Mouse (Mus musculus) embryonic facial prominence, embryonic 10.5 days (tissue): Measurements from ENCODE around the gene Vps52. TPM values are rescaled to one million over a fixed set of nuclear protein-coding genes. Genes with fewer than 3 reads are reported as not detected.

Experiments
- DNase-seq: peaks from one replicate; pipeline ENCODE4 v3.0.0-alpha.2; 2017; ENCODE audit warnings: low spot score
- H3K27ac ChIP-seq: fragments of 300-500 bp; sonication (generic); replicated peaks from 2 replicates; pipeline ENCODE4 v1.5.1; 2016; ENCODE audit warnings: mild to moderate bottlenecking
- H3K27me3 ChIP-seq: fragments of 300-500 bp; sonication (generic); replicated peaks from 2 replicates; pipeline ENCODE4 v1.6.1; 2016; ENCODE audit warnings: low read depth, mild to moderate bottlenecking; ENCODE audit not compliant: poor library complexity, severe bottlenecking
- H3K36me3 ChIP-seq: fragments of 300-500 bp; sonication (generic); replicated peaks from 2 replicates; pipeline ENCODE4 v1.6.1; 2016; ENCODE audit warnings: mild to moderate bottlenecking, moderate library complexity
- H3K4me1 ChIP-seq: fragments of 300-500 bp; sonication (generic); 2 replicates; pipeline ENCODE4 v1.6.1; 2016
- H3K4me3 ChIP-seq: fragments of 300-500 bp; sonication (generic); 2 replicates; pipeline ENCODE4 v1.5.1; 2016; ENCODE audit warnings: mild to moderate bottlenecking, moderate library complexity
- H3K9me3 ChIP-seq: fragments of 300-500 bp; sonication (generic); 2 replicates; pipeline ENCODE4 v1.6.1; 2016; ENCODE audit warnings: mild to moderate bottlenecking
- WGBS: fragments of 180-500 bp; shearing (Covaris S2); methylation state at CpG from one replicate; pipeline ENCODE4 v1.1.7; 2016; 5-methylcytosine and 5-hydroxymethylcytosine counted together
- polyA plus RNA-seq: library from polyadenylated mRNA; unstranded; fragments of >200 nt; fragmentation: Nextera tagmentation; extraction: Ambion mirVana; gene quantifications from 2 replicates; pipeline ENCODE4 v1.2.1, GENCODE M21; 2016

Vps52 gene
- polyA plus RNA-seq, 1 experiment from 2014 or later, result 48.2 TPM

DNA sequence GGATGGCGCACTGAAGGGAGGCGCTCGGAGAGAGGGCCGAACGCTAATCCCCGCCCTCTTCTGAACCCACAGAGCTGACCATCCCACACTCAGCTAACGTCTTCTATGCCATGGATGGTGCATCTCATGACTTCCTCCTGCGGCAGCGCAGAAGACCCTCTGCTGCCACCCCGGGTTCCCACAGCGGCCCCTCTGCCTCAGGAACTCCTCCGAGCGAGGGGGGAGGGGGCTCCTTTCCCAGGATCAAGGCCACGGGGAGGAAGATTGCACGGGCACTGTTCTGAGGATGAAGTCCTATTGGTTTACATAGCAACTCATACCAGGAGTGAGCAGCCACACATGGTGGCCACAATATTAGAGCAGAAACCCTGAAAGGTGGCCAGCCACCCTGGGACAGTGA is 18.6 kb upstream of the Vps52 start:
- Histone ChIP-seq H3K4me3 (peak overlapping the region; percentile 31; the same call in 1 of the 2 replicates), H3K9me3 (no peaks in the 10 kb centered on the region), H3K4me1 (peaks cover 38% of the 10 kb centered on the region), H3K36me3 (peaks cover 78% of the 10 kb centered on the region), H3K27ac (no peak overlapping the region), H3K27me3 (no peaks in the 10 kb centered on the region)
- WGBS, result 86% methylated on average over 15 of the region's 15 CpGs
- DNase-seq, result no peak

DNA sequence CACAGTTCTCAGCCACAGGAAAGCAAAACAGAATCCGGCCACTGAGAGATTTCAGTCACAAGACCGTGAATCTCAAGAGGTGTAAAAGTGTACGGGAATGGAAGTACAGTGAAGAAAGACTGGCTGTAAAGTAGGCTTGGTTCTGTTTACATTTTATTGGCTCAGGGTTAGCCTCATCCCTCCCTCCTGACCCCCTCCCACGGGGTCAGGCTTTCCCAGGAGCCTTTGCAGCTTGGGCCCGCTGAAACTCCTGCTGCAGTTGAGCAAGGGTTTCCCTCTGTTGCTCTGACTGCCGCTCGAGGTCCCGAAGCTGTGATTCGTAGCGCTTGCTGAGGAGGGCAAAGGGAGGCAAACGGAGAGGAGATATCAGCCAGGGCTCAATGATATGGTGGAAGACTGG is 16.8 kb upstream of the Vps52 start:
- WGBS, result 81% methylated on average over 11 of the region's 11 CpGs
- no peaks in the 10 kb centered on the region for H3K27me3 ChIP-seq
- H3K4me1 ChIP-seq, result peaks cover 28% of the 10 kb centered on the region
- peak overlapping the region; percentile 93 for H3K4me3 ChIP-seq
- H3K27ac ChIP-seq, result no peak overlapping the region
- H3K9me3 ChIP-seq, result no peaks in the 10 kb centered on the region
- no peak for DNase-seq
- peaks cover 78% of the 10 kb centered on the region for H3K36me3 ChIP-seq

DNA sequence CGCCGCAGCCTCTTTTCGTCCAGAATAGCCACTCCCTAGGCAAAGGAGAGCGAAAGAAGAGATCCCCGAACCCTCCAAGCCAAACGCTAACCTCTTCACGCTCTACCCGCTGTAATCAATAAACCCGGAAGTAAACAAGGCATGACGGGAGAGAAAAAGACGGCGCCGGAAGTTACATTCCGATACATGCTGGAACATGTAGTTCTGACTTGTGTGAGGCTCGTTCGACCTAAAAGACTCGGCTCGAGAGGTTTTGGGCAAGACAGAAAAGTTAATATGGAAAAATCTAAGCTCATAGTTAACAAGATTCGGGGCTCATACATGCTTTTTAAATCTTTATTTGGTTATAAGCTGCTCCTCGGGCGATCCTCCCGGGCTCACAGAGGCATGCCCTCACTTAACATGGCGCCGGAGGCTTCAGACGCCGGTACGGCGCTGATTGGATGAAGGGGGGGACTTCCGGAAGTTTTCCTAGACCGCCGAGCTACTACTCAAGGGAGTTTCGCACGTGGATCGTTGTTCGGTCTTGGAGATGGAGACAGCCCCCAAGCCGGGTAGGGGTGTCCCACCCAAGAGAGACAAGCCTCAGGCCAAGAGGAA is 15.3 kb upstream of the Vps52 start, which contains the start of the genes Pfdn6 and Wdr46:
Gene Pfdn6, minus strand, starts transcription at position 138 of the 600 bp plus-strand sequence.
Gene Wdr46, plus strand, starts transcription at position 455 of the 600 bp plus-strand sequence.
- H3K36me3 ChIP-seq, result peaks cover 78% of the 10 kb centered on the region
- peaks cover 24% of the 10 kb centered on the region for H3K4me1 ChIP-seq
- H3K4me3 ChIP-seq, result peak within 1 kb of the TSS; percentile 93
- no peaks in the 10 kb centered on the region for H3K27me3 ChIP-seq
- DNase-seq, result peak; percentile 89
- H3K9me3 ChIP-seq, result no peaks in the 10 kb centered on the region
- H3K27ac ChIP-seq, result peak within 1 kb of the TSS; percentile 83
- under 1% methylated on average over 36 of the region's 36 CpGs for WGBS

DNA sequence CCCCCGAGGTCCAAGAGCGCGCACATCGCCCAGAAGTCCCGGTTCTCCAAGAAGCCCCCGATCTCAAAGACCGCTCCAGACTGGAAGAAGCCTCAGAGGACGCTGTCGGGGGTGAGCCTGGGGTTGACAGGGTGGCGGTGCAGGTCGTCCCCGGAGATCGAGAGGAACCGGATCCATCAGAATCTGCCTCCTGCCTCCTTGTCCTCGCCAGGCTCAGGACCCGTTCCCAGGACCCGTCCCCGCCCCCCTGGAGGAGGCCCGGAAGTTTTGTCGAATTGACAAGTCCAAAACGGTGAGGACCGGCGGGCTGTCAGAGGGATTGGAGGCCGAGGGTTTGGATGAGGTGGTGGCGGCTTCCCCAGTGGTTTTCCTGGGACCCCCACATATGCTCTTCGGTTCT is 14.6 kb upstream of the Vps52 start:
- DNase-seq, result no peak
- WGBS, result 2% methylated on average over 26 of the region's 26 CpGs
- H3K36me3 ChIP-seq, result peaks cover 78% of the 10 kb centered on the region
- H3K4me3 ChIP-seq, result peak overlapping the region; percentile 93
- no peaks in the 10 kb centered on the region for H3K9me3 ChIP-seq
- no peaks in the 10 kb centered on the region for H3K27me3 ChIP-seq
- H3K4me1 ChIP-seq, result peaks cover 24% of the 10 kb centered on the region
- H3K27ac ChIP-seq, result peak overlapping the region; percentile 83

DNA sequence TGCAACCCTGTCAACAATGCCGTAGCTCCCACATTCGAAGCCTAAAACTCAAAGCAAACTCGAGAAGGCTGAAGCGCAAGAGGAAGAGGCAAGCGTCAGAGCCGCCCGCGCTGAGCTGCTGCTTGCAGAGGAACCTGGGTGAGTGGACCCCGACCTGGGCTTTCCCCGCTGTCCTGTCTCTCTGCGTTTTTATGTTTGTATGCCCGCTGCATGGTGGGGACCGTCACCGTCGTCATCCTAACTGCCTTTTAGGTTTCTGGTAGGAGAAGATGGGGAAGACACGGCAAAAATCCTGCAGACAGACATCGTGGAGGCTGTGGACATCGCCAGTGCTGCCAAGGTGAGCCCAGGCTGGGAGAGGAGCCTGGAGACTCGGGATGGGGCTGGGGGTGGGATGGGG is 14.2 kb upstream of the Vps52 start:
- DNase-seq, result no peak
- Histone ChIP-seq H3K9me3 (no peaks in the 10 kb centered on the region), H3K27ac (no peak overlapping the region; the same call in 1 of the 2 replicates), H3K4me3 (peak overlapping the region; percentile 93), H3K4me1 (peaks cover 24% of the 10 kb centered on the region), H3K27me3 (no peaks in the 10 kb centered on the region), H3K36me3 (peaks cover 78% of the 10 kb centered on the region)
- 59% methylated on average over 19 of the region's 19 CpGs for WGBS

DNA sequence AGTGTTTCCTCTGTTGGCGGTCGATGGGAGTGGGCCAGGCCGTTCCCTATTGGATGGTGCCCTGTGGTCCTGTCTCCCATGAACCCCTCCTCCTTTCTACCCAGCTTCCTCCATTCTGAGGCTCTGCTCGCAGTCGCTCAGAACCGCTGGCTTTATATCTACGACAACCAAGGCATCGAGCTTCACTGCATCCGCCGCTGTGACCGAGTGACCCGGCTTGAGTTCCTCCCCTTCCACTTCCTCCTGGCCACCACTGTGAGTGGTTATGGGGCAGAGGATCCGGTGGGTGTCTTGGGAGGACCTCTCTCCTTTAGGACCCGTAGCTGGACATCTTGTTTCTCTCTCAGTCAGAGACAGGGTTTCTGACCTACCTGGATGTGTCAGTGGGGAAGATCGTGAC is 12.2 kb upstream of the Vps52 start:
- Histone ChIP-seq H3K4me1 (peaks cover 24% of the 10 kb centered on the region), H3K27me3 (no peaks in the 10 kb centered on the region), H3K36me3 (peaks cover 78% of the 10 kb centered on the region), H3K9me3 (no peaks in the 10 kb centered on the region), H3K4me3 (no peak overlapping the region), H3K27ac (no peak overlapping the region)
- no peak for DNase-seq
- WGBS, result 90% methylated on average over 15 of the region's 15 CpGs

DNA sequence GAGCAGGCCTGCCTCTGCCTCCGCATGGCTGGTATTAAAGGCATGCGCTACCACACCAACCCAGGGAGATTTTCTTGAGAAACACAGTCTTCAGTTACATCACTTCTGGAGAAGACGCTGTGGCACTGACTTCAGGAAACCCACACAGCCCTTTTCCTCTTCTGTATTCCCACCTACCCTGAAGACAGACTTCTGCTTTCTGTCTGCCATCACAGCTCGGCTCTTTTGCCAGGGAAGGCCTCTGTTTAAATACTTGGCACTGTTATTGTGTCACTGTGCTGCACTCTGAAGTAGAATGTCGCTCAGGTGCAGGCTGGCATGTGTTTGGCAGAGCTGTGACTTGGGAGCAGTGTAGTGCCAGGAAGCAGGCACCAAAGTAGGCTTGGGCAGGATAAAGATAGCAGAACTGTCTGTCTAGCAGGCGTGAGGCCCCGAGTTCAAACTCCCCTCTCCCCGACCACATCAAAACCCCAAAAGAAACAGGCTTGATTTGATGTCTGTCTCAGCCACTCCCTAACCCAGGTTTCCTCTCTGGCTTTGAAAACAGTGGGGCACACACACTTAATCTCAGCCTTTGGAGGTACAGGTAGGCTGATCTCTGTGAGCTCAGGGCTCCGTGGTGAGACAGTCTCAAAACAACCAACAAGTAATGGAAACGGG is 8.1 kb upstream of the Vps52 start:
- peaks cover 29% of the 10 kb centered on the region for H3K4me1 ChIP-seq
- H3K9me3 ChIP-seq, result no peaks in the 10 kb centered on the region
- DNase-seq, result peak; percentile 6
- peaks cover 93% of the 10 kb centered on the region for H3K36me3 ChIP-seq
- H3K4me3 ChIP-seq, result no peak overlapping the region
- no peak overlapping the region for H3K27ac ChIP-seq
- 95% methylated on average over 10 of the region's 10 CpGs for WGBS
- H3K27me3 ChIP-seq, result no peaks in the 10 kb centered on the region

DNA sequence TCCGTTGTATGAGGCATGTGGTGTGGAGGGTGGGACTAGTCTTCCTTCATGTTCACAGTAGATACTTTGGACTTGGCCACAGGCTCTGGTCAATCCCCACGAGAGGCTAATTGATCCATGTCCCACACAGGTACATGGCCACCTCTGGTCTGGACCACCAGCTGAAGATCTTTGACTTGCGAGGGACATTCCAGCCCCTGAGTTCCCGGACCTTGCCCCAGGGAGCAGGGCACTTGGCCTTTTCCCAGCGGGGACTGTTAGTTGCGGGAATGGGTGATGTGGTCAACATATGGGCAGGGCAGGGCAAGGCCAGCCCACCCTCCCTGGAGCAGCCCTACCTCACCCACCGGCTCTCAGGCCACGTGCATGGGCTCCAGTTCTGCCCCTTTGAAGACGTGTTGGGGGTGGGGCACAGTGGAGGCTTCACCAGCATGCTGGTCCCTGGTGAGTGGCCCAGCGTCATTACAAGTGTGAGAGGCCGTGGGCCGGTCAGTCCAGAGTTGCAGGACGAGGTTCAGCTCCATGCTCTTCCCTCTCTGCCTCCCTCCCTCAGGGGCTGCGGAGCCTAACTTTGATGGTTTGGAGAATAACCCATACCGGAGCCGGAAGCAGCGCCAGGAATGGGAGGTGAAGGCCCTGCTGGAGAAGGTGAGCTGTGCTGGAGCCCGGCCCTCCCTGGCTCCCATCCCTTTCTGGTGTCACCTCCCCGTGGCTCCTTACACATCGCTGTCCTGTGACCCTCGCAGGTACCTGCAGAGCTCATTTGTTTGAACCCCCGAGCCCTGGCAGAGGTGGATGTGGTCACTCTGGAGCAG is 7.3 kb upstream of the Vps52 start:
- DNase-seq, result peak; percentile 8
- Histone ChIP-seq H3K27ac (no peak overlapping the region), H3K36me3 (peaks cover 93% of the 10 kb centered on the region), H3K27me3 (no peaks in the 10 kb centered on the region), H3K4me3 (peak overlapping the region; percentile 25; the same call in 1 of the 2 replicates), H3K4me1 (peaks cover 37% of the 10 kb centered on the region), H3K9me3 (no peaks in the 10 kb centered on the region)
- WGBS, result 89% methylated on average over 22 of the region's 22 CpGs

DNA sequence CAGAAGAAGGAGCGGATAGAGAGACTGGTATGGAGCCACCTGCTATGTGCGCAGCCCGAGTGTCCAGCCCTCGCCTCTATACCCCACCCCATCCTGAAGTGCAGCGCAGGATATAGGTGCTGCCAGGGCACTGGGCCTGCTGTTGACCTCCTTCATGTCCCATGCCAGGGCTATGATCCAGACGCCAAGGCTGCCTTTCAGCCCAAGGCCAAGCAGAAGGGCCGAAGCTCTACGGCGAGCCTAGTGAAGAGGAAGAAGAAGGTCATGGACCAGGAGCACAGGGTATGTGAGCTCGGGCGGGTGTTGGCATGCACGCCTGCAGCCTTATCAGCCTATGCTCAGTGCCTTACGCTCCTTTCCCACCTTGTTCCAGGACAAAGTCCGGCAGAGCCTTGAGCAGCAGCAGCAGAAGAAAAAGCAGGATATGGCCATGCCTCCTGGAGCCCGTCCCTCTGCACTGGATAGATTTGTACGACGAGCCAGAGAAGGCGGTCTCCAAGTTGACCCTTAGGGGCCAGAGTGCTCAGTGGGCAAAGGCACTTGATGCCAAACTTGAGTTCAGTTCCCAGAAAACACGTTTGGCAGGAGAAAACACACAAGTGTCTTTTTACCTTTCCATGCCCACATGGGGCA is 6.6 kb upstream of the Vps52 start:
- H3K9me3 ChIP-seq, result no peaks in the 10 kb centered on the region
- WGBS, result 93% methylated on average over 19 of the region's 19 CpGs
- peak overlapping the region; percentile 25; the same call in 1 of the 2 replicates for H3K4me3 ChIP-seq
- H3K27me3 ChIP-seq, result no peaks in the 10 kb centered on the region
- peaks cover 44% of the 10 kb centered on the region for H3K4me1 ChIP-seq
- H3K36me3 ChIP-seq, result peaks cover 93% of the 10 kb centered on the region
- no peak overlapping the region for H3K27ac ChIP-seq
- DNase-seq, result peak; percentile 7

DNA sequence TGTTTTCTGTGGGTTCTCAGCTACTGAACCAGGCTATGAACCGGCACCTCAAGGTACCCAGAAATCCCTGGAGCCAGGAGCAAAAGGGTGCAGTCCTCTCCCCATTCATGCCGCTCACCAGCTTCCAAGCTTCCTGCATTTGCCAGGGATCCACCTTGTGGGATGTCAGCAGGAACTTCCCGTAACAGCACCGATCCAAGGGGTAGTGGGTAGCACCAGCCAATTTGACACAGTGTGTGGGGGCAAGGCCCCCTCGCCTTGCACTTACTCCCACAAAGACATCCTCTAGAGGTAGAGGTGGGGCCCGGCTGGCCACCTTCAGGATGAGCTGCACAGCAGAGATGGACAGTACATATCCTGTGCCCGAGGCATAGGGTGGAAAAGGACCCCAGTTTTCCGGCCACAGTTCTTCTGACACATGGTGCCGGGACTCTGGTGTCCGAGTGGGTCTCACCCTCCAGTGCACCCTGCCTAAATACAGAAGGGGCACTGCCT is 5.4 kb upstream of the Vps52 start:
- H3K4me1 ChIP-seq, result peaks cover 51% of the 10 kb centered on the region

DNA sequence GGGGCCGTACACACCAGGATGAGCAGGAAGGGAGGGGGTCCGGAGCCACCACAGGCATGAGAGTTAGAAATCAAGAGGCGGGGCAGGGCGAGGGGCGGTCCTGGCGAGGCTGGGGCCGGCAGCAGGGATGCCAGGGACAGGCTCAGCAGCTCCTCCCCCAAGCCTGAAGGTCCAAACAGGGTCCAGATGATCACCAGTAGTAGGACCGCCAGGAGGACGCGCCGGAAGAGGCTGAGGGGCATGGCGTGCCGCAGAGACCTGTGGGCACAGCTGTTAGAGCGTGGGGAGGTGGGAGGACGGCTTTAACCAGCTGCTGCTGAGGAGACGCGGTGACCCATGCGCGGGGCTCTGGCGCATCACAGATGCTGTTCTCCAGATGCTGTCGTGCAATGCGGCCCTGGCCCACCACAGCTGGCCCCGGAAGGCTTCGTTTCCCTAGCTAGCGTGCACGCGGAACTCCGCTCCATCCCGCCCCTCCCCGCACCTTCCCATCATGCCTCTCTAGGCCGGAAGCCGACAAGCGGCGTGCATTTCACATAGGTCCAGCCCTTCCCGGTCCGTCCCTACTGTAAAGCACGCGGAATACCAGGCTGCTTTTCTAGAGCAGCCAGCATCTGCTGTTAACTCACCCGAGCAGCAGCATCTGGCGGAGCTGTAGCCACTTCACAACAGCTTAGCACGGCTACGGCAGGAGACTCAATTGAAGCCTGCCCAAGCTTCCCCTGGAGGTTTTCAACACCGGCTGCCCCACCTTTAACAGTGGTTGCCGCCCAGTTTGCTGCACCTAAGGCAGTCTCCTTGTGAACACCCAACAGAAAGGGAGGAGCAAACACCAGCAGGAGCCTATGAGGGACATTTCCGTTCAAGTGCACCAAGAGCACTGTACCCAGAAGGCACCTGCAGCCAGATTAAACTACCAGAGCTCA is 4.3 kb upstream of the Vps52 start, which contains the start of gene B3galt4:
Gene B3galt4, minus strand, starts transcription at position 468 of the 926 bp plus-strand sequence.
- H3K36me3 ChIP-seq, result peaks cover 78% of the 10 kb centered on the region
- H3K4me1 ChIP-seq, result peaks cover 52% of the 10 kb centered on the region
- peak; percentile 90 for DNase-seq
- no peaks in the 10 kb centered on the region for H3K27me3 ChIP-seq
- H3K4me3 ChIP-seq, result peak within 1 kb of the TSS; percentile 85
- WGBS, result under 1% methylated on average over 45 of the region's 45 CpGs
- peak within 1 kb of the TSS; percentile 86 for H3K27ac ChIP-seq
- no peaks in the 10 kb centered on the region for H3K9me3 ChIP-seq

More for the DNA sequence above, 5.4 kb upstream of the Vps52 start:
- WGBS, result 71% methylated on average over 10 of the region's 10 CpGs
- peaks cover 89% of the 10 kb centered on the region for H3K36me3 ChIP-seq
- peak overlapping the region; percentile 86 for H3K27ac ChIP-seq
- DNase-seq, result no peak
- H3K9me3 ChIP-seq, result no peaks in the 10 kb centered on the region
- H3K4me3 ChIP-seq, result peak overlapping the region; percentile 85
- no peaks in the 10 kb centered on the region for H3K27me3 ChIP-seq
